Mouse (Mus musculus) sigmoid colon, adult 10 weeks (tissue): Measurements from ENCODE around the gene Vmn2r111. TPM values are rescaled to one million over a fixed set of nuclear protein-coding genes. Genes with fewer than 3 reads are reported as not detected.

Experiments
- polyA plus RNA-seq: library from polyadenylated mRNA; stranded (reverse); fragments of 350-450 nt; fragmentation: Illumina TruSeq; extraction: RNeasy Lipid Tissue Mini Kit (QIAGEN cat#74804); gene quantifications from one replicate; pipeline ENCODE4 v1.2.3, GENCODE M21; 2014; ENCODE audit warnings: low read depth, low replicate concordance

Vmn2r111 gene
- polyA plus RNA-seq: not detected

DNA sequence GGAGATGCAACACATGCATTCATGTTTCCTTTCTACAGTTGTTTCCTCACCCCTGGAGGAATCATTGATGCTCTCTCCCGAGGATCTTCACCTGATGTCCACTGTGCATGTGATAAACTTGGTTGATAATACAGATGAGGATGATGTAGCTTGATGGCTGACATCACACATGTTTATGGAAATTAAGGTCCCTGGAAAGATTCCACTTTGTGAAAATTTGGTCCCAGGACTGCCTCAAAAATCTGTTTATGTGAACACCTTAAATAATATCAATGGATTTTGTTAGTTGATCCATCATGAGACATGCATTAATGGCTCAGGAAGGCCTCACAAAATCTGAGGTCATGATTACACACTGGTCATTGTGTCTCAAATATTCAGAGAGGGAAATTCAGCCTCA is at the start of gene Vmn2r111:
Gene Vmn2r111 (minus strand): TSS at position 101 of the 400 bp plus-strand sequence.

GRCm38 (mm10) chr17:22600651-22601050 is 27.4 kb upstream of the Vmn2r111 start, which contains the start of gene Vmn2r112:
TSS of gene Vmn2r112 (plus strand) at chr17:22600951.

Other genes starting within 250 kb of the Vmn2r111 start
- 79.5 TPM for gene Zfp944, start 212.1 kb downstream of the Vmn2r111 start, polyA plus RNA-seq
- gene Zfp758, start 212.0 kb downstream of the Vmn2r111 start, polyA plus RNA-seq: 82.5 TPM
- 207 TPM for gene Zfp946, start 149.3 kb downstream of the Vmn2r111 start, polyA plus RNA-seq
- gene Vmn2r112, start 27.5 kb upstream of the Vmn2r111 start, polyA plus RNA-seq: not detected